Mouse (Mus musculus) spleen, adult 2 months (tissue): ENCODE results near the gene Fga. TPM values are rescaled to one million over a fixed set of nuclear protein-coding genes. Genes with fewer than 3 reads are reported as not detected.

Experiments used
- DNase-seq, 2 experiments: peaks; one replicate each; pipeline versions ENCODE4 v3.0.0 to v3.0.0-alpha.2; 2012 to 2021; ENCODE audit warnings: low spot score in 2 of 2, low read depth in 1 of 2
- H3K27ac ChIP-seq: fragments of 200-500 bp; 2 replicates; pipeline ENCODE4 v1.5.1; 2012; ENCODE audit warnings: low read length, inconsistent platforms; ENCODE audit not compliant: insufficient read depth
- H3K27me3 ChIP-seq: fragments of 200-500 bp; 2 replicates; pipeline ENCODE4 v1.6.1; 2012; ENCODE audit warnings: mild to moderate bottlenecking, moderate library complexity, low read length, inconsistent platforms; ENCODE audit not compliant: control insufficient read depth, insufficient read depth
- H3K36me3 ChIP-seq: fragments of 200-500 bp; 2 replicates; pipeline ENCODE4 v1.6.1; 2012; ENCODE audit warnings: mild to moderate bottlenecking, low read length, inconsistent platforms; ENCODE audit not compliant: control insufficient read depth, insufficient read depth
- H3K4me1 ChIP-seq: fragments of 200-500 bp; 2 replicates; pipeline ENCODE4 v1.6.1; 2011; ENCODE audit warnings: inconsistent platforms; ENCODE audit not compliant: control insufficient read depth, insufficient read depth, insufficient read length
- H3K4me3 ChIP-seq: fragments of 200-500 bp; 2 replicates; pipeline ENCODE4 v1.5.1; 2011; ENCODE audit warnings: mild to moderate bottlenecking, inconsistent platforms; ENCODE audit not compliant: insufficient read depth, insufficient read length; ENCODE audit errors: extremely low read depth
- CTCF ChIP-seq: fragments of 200-500 bp; IDR thresholded peaks from 2 replicates; pipeline ENCODE4 v1.5.1; 2011; ENCODE audit warnings: mild to moderate bottlenecking, inconsistent platforms; ENCODE audit not compliant: insufficient read depth, insufficient read length, insufficient replicate concordance; ENCODE audit errors: extremely low read depth
- POLR2A ChIP-seq: fragments of 200-500 bp; IDR thresholded peaks from 2 replicates; pipeline ENCODE4 v1.6.1; 2011; ENCODE audit warnings: low read depth, low read length, inconsistent platforms
- WGBS: fragments of 180-500 bp; shearing (Covaris S2); methylation state at CpG from one replicate; pipeline ENCODE4 v1.1.7; 2018; 5-methylcytosine and 5-hydroxymethylcytosine counted together
- polyA plus RNA-seq: library from polyadenylated mRNA; depleted of rRNA; stranded (reverse); fragments of >200 nt; gene quantifications from 2 replicates; pipeline ENCODE4 v1.2.3, GENCODE M21; 2012; rRNA removed

The Fga gene
- 0.05 TPM in 1 of 2 replicates, not detected in the other for polyA plus RNA-seq

- no peaks in the 10 kb centered on the region for H3K4me1 ChIP-seq
- no peak within 1 kb of the TSS for H3K4me3 ChIP-seq
- no peak for DNase-seq
- H3K27me3 ChIP-seq = no peaks in the 10 kb centered on the region
- WGBS = 81% methylated on average over 9 of the region's 9 CpGs
- no peaks in the 10 kb centered on the region for H3K36me3 ChIP-seq
- H3K27ac ChIP-seq = no peak within 1 kb of the TSS
- TF ChIP-seq POLR2A (no peak), CTCF (no peak)
Measured at GRCm38 (mm10) chr3:83025475-83026301, at the start of gene Fga. TSS of gene Fga (plus strand) at chr3:83026076.

- Histone ChIP-seq H3K27me3 (no peaks in the 10 kb centered on the region), H3K27ac (no peak overlapping the region), H3K4me3 (no peak overlapping the region), H3K36me3 (no peaks in the 10 kb centered on the region), H3K4me1 (no peaks in the 10 kb centered on the region)
- no peak for DNase-seq
- TF ChIP-seq POLR2A (no peak), CTCF (no peak)
- WGBS = 84% methylated on average over 6 of the region's 6 CpGs
Measured at GRCm38 (mm10) chr3:82980818-82981217, 45.1 kb upstream of the Fga start.

GRCm38 (mm10) chr3:82981861-82982260 is 44.0 kb upstream of the Fga start:
- Histone ChIP-seq H3K27me3 (no peaks in the 10 kb centered on the region), H3K4me1 (no peaks in the 10 kb centered on the region), H3K36me3 (no peaks in the 10 kb centered on the region), H3K27ac (no peak overlapping the region), H3K4me3 (no peak overlapping the region)
- TF ChIP-seq CTCF = no peak
- TF ChIP-seq POLR2A = no peak
- DNase-seq = no peak
- WGBS = 86% methylated on average over 8 of the region's 8 CpGs

GRCm38 (mm10) chr3:82984840-82985239 is 41.0 kb upstream of the Fga start:
- H3K4me1 ChIP-seq = no peaks in the 10 kb centered on the region
- H3K36me3 ChIP-seq = no peaks in the 10 kb centered on the region
- no peak overlapping the region for H3K4me3 ChIP-seq
- 78% methylated on average over 2 of the region's 2 CpGs for WGBS
- H3K27me3 ChIP-seq = no peaks in the 10 kb centered on the region
- DNase-seq = no peak
- no peak overlapping the region for H3K27ac ChIP-seq
- TF ChIP-seq POLR2A (no peak), CTCF (no peak)

- no peak for TF ChIP-seq POLR2A
- no peaks in the 10 kb centered on the region for H3K27me3 ChIP-seq
- DNase-seq = no peak
- no peak overlapping the region for H3K4me3 ChIP-seq
- no peaks in the 10 kb centered on the region for H3K36me3 ChIP-seq
- WGBS = 81% methylated on average over 12 of the region's 12 CpGs
- H3K4me1 ChIP-seq = no peaks in the 10 kb centered on the region
- no peak overlapping the region for H3K27ac ChIP-seq
Measured at GRCm38 (mm10) chr3:82991963-82992362, 33.9 kb upstream of the Fga start.

- Histone ChIP-seq H3K27ac (no peak overlapping the region), H3K36me3 (no peaks in the 10 kb centered on the region), H3K4me1 (no peaks in the 10 kb centered on the region), H3K27me3 (no peaks in the 10 kb centered on the region), H3K4me3 (no peak overlapping the region)
- 87% methylated on average over 6 of the region's 6 CpGs for WGBS
- DNase-seq = no peak
- TF ChIP-seq CTCF = no peak
Measured at GRCm38 (mm10) chr3:82992956-82993355, 32.9 kb upstream of the Fga start.

GRCm38 (mm10) chr3:82995368-82995767 is 30.5 kb upstream of the Fga start:
- no peak for DNase-seq
- WGBS = 9% methylated on average over 24 of the region's 24 CpGs
- no peaks in the 10 kb centered on the region for H3K36me3 ChIP-seq
- no peaks in the 10 kb centered on the region for H3K27me3 ChIP-seq
- H3K27ac ChIP-seq = no peak overlapping the region
- TF ChIP-seq CTCF = no peak
- no peak for TF ChIP-seq POLR2A
- H3K4me1 ChIP-seq = no peaks in the 10 kb centered on the region
- H3K4me3 ChIP-seq = no peak overlapping the region
